Mouse (Mus musculus) ovary, postnatal 36 days (tissue): ENCODE data around the gene Map6d1.

Experiments used
- DNase-seq: peaks from one replicate; pipeline ENCODE4 v3.0.0; 2022; ENCODE audit warnings: low spot score, mixed read lengths

Gene Map6d1

DNA sequence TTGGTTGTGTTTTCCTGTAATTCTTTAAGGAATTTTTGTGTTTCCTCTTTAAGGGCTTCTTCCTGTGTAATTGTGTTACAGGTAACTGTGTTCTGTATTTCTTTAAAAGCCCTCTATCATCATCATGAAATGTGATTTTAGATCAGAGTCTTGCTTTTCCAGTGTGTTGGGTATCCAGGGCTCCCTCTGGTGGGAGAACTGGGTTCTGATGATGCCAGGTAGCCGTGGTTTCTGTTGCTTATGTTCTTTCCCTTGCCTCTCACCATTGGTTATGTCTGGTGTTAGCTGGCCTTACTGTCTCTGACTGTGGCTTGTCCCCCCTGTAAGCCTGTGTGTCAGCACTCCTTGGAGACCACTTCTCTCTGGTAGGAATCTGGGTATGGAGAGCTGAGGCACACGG is 55.8 kb downstream of the Map6d1 start:
- no peak for DNase-seq
